Mouse (Mus musculus): ENCODE measurements at regions not wholly inside any gene's neighbourhood (a gene's known extent, or its start where the extent isn't known, plus 50 kb on each side); places are given as distances from the start of the nearest gene placed in this dataset.

GRCm38 (mm10) chr16:93498800-93499199 is 105.1 kb downstream of the Setd4 start:
- no peaks in the 10 kb centered on the region for H3K27me3 ChIP-seq (replicated peaks; ENCODE audit: control insufficient read depth, insufficient read depth, low read length)
- H3K4me3 ChIP-seq (ENCODE audit: low read length) = no peak overlapping the region
- 89% methylated on average over 2 of the region's 2 CpGs for WGBS
- ATAC-seq = no peak
- H3K27ac ChIP-seq (ENCODE audit: low read length) = no peak overlapping the region
- H3K4me1 ChIP-seq (ENCODE audit: control insufficient read depth, insufficient read depth, low read length) = no peaks in the 10 kb centered on the region
- no peak overlapping the region for H3K9ac ChIP-seq (ENCODE audit: low read depth, low read length)
- no peak overlapping the region for H3K4me2 ChIP-seq (ENCODE audit: low read depth, low read length)
- H3K9me3 ChIP-seq (ENCODE audit: control insufficient read depth, low read length) = peaks cover 3% of the 10 kb centered on the region; the same call in 1 of the 2 replicates
- no peaks in the 10 kb centered on the region for H3K36me3 ChIP-seq (ENCODE audit: control insufficient read depth, insufficient read depth, low read length)

- 83% methylated on average over 6 of the region's 6 CpGs for WGBS
- H3K36me3 ChIP-seq (ENCODE audit: control insufficient read depth, insufficient read depth, low read length) = no peaks in the 10 kb centered on the region
Measured at GRCm38 (mm10) chr16:93493337-93494002, 110.4 kb downstream of the Setd4 start.

DNA sequence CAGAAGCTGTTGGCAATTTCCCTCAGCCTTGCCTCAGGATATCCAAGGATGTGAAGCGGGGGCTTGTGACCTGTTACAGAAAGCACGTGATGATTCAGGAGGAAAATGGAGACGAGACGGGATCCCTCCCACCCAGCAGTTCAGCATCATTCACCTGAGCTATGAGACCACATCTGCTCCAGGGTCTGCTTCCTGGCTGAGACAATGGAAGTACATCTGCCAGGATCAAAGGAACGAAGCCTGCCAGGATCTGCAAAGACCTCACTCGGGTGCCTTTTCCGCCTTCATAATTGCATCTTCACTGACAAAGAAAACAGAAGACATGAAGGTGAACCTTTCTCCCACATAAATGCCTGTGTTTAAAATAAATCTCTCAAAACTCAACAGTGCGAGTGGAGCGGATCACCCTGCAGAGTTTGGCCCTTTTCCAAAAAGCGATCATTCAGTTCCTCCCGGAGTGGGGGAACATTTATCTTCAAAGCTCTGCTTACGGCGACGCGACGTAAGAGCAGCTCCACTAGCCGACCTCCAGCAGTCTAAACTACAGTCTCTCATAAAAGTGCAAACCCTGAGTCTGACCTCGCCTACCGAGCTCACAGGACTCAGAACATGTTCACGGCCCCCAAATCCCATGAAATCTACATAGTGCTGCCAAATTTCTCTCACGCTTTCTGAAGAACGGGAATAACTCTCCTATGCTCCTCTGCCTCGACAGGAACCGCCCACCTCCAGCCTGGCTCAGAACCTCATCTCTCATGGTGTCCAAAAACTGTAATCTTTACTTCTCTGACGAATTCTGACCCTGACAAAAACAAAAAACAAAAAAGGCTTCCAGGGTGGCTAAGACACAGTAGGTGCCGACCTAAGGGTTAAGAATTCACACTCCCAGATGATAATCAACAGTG is 117.0 kb downstream of the Setd4 start:
- H3K36me3 ChIP-seq (ENCODE audit: control insufficient read depth, insufficient read depth, low read length) = no peaks in the 10 kb centered on the region

More at GRCm38 (mm10) chr16:93493337-93494002, 110.4 kb downstream of the Setd4 start:
- Histone ChIP-seq H3K4me1 (ENCODE audit: control insufficient read depth, insufficient read depth, low read length) (no peaks in the 10 kb centered on the region), H3K27me3 (replicated peaks; ENCODE audit: control insufficient read depth, insufficient read depth, low read length) (no peaks in the 10 kb centered on the region), H3K9ac (ENCODE audit: low read depth, low read length) (no peak overlapping the region), H3K9me3 (ENCODE audit: control insufficient read depth, low read length) (no peaks in the 10 kb centered on the region), H3K27ac (ENCODE audit: low read length) (no peak overlapping the region), H3K4me2 (ENCODE audit: low read depth, low read length) (no peak overlapping the region), H3K4me3 (ENCODE audit: low read length) (no peak overlapping the region)
- ATAC-seq = no peak

DNA sequence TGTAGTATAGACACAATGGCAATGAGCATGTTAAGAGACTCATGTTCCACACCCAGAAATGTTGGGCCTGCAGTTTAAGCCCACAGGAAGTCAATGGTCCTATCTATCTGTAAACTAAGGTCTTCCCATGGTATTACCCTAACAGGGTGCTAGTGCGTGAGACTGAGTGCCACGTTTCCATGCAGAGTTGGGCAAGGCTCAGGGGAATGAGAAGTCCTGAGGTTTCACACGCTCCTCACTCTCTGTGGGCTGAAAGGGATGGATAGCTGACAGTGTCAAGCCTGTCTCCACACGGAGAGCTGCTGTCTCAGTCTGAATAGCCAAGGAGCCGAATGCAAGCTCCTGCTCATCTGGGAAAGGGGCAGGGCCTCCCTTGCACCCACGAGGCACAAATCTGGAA is 133.9 kb downstream of the Setd4 start:
- Histone ChIP-seq H3K27me3 (replicated peaks; ENCODE audit: control insufficient read depth, insufficient read depth, low read length) (no peaks in the 10 kb centered on the region), H3K4me3 (ENCODE audit: low read length) (no peak overlapping the region), H3K27ac (ENCODE audit: low read length) (no peak overlapping the region), H3K4me2 (ENCODE audit: low read depth, low read length) (no peak overlapping the region), H3K9me3 (ENCODE audit: control insufficient read depth, low read length) (no peaks in the 10 kb centered on the region), H3K4me1 (ENCODE audit: control insufficient read depth, insufficient read depth, low read length) (no peaks in the 10 kb centered on the region), H3K36me3 (ENCODE audit: control insufficient read depth, insufficient read depth, low read length) (no peaks in the 10 kb centered on the region), H3K9ac (ENCODE audit: low read depth, low read length) (no peak overlapping the region)
- ATAC-seq = no peak
- WGBS = 78% methylated on average over 6 of the region's 6 CpGs

More for the DNA sequence above, 117.0 kb downstream of the Setd4 start:
- Histone ChIP-seq H3K9ac (ENCODE audit: low read depth, low read length) (no peak overlapping the region), H3K27me3 (replicated peaks; ENCODE audit: control insufficient read depth, insufficient read depth, low read length) (no peaks in the 10 kb centered on the region), H3K27ac (ENCODE audit: low read length) (no peak overlapping the region), H3K4me2 (ENCODE audit: low read depth, low read length) (peak overlapping the region; percentile 37), H3K4me3 (ENCODE audit: low read length) (0 out of 2 replicates have a peak overlapping the region, but pooled peaks have one; percentile 6), H3K9me3 (ENCODE audit: control insufficient read depth, low read length) (no peaks in the 10 kb centered on the region), H3K4me1 (ENCODE audit: control insufficient read depth, insufficient read depth, low read length) (no peaks in the 10 kb centered on the region)
- 40% methylated on average over 26 of the region's 26 CpGs for WGBS
- ATAC-seq = no peak

GRCm38 (mm10) chr16:93465741-93466140 is 138.1 kb downstream of the Setd4 start:
- ATAC-seq = no peak
- Histone ChIP-seq H3K9me3 (ENCODE audit: control insufficient read depth, low read length) (no peaks in the 10 kb centered on the region), H3K27me3 (replicated peaks; ENCODE audit: control insufficient read depth, insufficient read depth, low read length) (no peaks in the 10 kb centered on the region)

DNA sequence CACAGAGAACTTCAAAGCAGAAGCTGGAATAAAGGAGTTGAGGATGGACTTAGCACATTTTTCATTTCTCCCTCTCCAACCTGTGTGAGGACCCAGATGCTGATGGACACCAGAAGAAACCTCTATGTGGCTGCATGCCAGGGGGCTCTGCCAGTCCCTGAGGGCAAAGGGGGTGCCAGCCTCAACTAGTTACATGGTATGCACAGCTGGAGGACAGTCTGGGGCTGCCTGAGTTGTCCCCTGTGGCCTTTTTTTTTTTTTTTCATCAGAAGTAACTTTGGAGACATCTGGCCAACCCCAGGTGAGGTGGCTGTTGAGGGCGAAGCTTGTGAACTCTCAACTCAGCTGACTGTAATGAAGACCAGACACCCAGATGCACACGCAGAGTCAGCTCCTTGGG is 139.0 kb downstream of the Setd4 start:
- H3K9ac ChIP-seq (ENCODE audit: low read depth, low read length) = no peak overlapping the region
- 41% methylated on average over 2 of the region's 2 CpGs for WGBS
- no peak overlapping the region for H3K4me2 ChIP-seq (ENCODE audit: low read depth, low read length)
- H3K9me3 ChIP-seq (ENCODE audit: control insufficient read depth, low read length) = no peaks in the 10 kb centered on the region
- no peak overlapping the region for H3K4me3 ChIP-seq (ENCODE audit: low read length)
- H3K27ac ChIP-seq (ENCODE audit: low read length) = no peak overlapping the region
- H3K36me3 ChIP-seq (ENCODE audit: control insufficient read depth, insufficient read depth, low read length) = no peaks in the 10 kb centered on the region
- ATAC-seq = no peak
- H3K4me1 ChIP-seq (ENCODE audit: control insufficient read depth, insufficient read depth, low read length) = no peaks in the 10 kb centered on the region
- H3K27me3 ChIP-seq (replicated peaks; ENCODE audit: control insufficient read depth, insufficient read depth, low read length) = no peaks in the 10 kb centered on the region

More at GRCm38 (mm10) chr16:93465741-93466140, 138.1 kb downstream of the Setd4 start:
- H3K27ac ChIP-seq (ENCODE audit: low read length) = no peak overlapping the region
- no peak overlapping the region for H3K4me2 ChIP-seq (ENCODE audit: low read depth, low read length)
- H3K9ac ChIP-seq (ENCODE audit: low read depth, low read length) = no peak overlapping the region
- H3K4me1 ChIP-seq (ENCODE audit: control insufficient read depth, insufficient read depth, low read length) = no peaks in the 10 kb centered on the region
- H3K36me3 ChIP-seq (ENCODE audit: control insufficient read depth, insufficient read depth, low read length) = no peaks in the 10 kb centered on the region
- no peak overlapping the region for H3K4me3 ChIP-seq (ENCODE audit: low read length)
- WGBS = 70% methylated on average over 5 of the region's 5 CpGs

- ATAC-seq = no peak
- Histone ChIP-seq H3K4me1 (ENCODE audit: control insufficient read depth, insufficient read depth, low read length) (peaks cover 4% of the 10 kb centered on the region; the same call in 1 of the 2 replicates), H3K9me3 (ENCODE audit: control insufficient read depth, low read length) (no peaks in the 10 kb centered on the region), H3K27ac (ENCODE audit: low read length) (no peak overlapping the region), H3K4me2 (ENCODE audit: low read depth, low read length) (no peak overlapping the region), H3K27me3 (replicated peaks; ENCODE audit: control insufficient read depth, insufficient read depth, low read length) (no peaks in the 10 kb centered on the region), H3K9ac (ENCODE audit: low read depth, low read length) (no peak overlapping the region), H3K4me3 (ENCODE audit: low read length) (no peak overlapping the region), H3K36me3 (ENCODE audit: control insufficient read depth, insufficient read depth, low read length) (no peaks in the 10 kb centered on the region)
- WGBS = 81% methylated on average over 13 of the region's 13 CpGs
Measured at GRCm38 (mm10) chr16:93463405-93463804, 140.5 kb downstream of the Setd4 start.

DNA sequence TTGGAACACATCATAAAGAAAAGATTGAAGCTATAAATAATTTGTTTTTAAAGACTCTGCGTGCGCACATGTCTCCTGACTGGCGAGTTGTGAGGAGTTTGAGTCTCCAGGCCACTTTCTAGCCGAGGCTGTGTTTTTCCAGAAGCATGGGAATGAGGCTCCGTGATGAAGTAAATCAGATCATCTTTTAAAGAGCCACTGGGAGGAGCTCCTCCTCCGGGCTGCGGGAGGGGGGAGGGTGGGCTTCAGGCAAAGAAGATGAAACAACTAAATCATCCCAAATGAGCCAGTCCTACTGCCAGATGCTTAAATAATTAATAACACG is 141.6 kb downstream of the Setd4 start:
- ATAC-seq = no peak
- Histone ChIP-seq H3K9ac (ENCODE audit: low read depth, low read length) (no peak overlapping the region), H3K36me3 (ENCODE audit: control insufficient read depth, insufficient read depth, low read length) (no peaks in the 10 kb centered on the region), H3K9me3 (ENCODE audit: control insufficient read depth, low read length) (no peaks in the 10 kb centered on the region), H3K27me3 (replicated peaks; ENCODE audit: control insufficient read depth, insufficient read depth, low read length) (no peaks in the 10 kb centered on the region), H3K4me3 (ENCODE audit: low read length) (no peak overlapping the region), H3K27ac (ENCODE audit: low read length) (no peak overlapping the region), H3K4me2 (ENCODE audit: low read depth, low read length) (no peak overlapping the region), H3K4me1 (ENCODE audit: control insufficient read depth, insufficient read depth, low read length) (peaks cover 4% of the 10 kb centered on the region; the same call in 1 of the 2 replicates)
- 25% methylated on average over 8 of the region's 8 CpGs for WGBS

- no peak overlapping the region for H3K4me2 ChIP-seq (ENCODE audit: low read depth, low read length)
Measured at GRCm38 (mm10) chr16:93461406-93462285, 142.2 kb downstream of the Setd4 start.

More at GRCm38 (mm10) chr16:93461406-93462285, 142.2 kb downstream of the Setd4 start:
- Histone ChIP-seq H3K27me3 (replicated peaks; ENCODE audit: control insufficient read depth, insufficient read depth, low read length) (no peaks in the 10 kb centered on the region), H3K27ac (ENCODE audit: low read length) (no peak overlapping the region), H3K9me3 (ENCODE audit: control insufficient read depth, low read length) (no peaks in the 10 kb centered on the region), H3K4me3 (ENCODE audit: low read length) (no peak overlapping the region), H3K4me1 (ENCODE audit: control insufficient read depth, insufficient read depth, low read length) (peaks cover 4% of the 10 kb centered on the region; the same call in 1 of the 2 replicates), H3K36me3 (ENCODE audit: control insufficient read depth, insufficient read depth, low read length) (no peaks in the 10 kb centered on the region), H3K9ac (ENCODE audit: low read depth, low read length) (no peak overlapping the region)
- no peak; the same call in 1 of the 2 replicates for ATAC-seq
- WGBS = 57% methylated on average over 27 of the region's 27 CpGs

All from intestine, embryonic 16.5 days (tissue).